Mouse (Mus musculus): ENCODE measurements around the gene Ngef.
"Not testable (repeated sequence)": the region's sequence is repeated elsewhere in the genome, so short reads cannot be mapped to it uniquely, and the experiment has no call there.

Gene Ngef

GRCm38 (mm10) chr1:87475076-87475895 lies 98.4 kb downstream of the Ngef start:
- no peak for DNase-seq (ENCODE audit: low read depth, low spot score)

- no peak for DNase-seq (ENCODE audit: low read depth, low spot score)
Observed at GRCm38 (mm10) chr1:87472576-87472975, 101.1 kb downstream of the Ngef start.

DNA sequence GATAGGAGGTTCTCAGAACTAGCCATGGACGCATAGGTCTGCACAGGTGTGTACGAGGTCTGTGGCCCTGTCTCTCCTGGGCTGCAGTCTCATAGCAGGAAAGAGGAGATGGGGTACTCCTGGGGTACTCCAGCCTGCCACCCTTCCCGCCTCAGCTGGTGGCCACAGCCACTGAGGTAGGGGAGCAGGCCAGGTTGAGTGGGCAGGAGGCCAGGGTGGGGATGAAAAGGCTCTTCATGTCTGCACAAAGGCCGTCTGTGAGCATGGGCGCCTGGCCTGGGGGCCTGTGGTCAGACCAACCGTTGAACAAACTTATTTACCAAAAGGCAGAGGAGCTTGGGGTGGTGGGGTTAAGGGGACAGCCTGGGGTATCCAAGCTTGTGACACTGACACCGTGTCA lies 101.8 kb downstream of the Ngef start:
- DNase-seq (ENCODE audit: low read depth, low spot score) = no peak

DNA sequence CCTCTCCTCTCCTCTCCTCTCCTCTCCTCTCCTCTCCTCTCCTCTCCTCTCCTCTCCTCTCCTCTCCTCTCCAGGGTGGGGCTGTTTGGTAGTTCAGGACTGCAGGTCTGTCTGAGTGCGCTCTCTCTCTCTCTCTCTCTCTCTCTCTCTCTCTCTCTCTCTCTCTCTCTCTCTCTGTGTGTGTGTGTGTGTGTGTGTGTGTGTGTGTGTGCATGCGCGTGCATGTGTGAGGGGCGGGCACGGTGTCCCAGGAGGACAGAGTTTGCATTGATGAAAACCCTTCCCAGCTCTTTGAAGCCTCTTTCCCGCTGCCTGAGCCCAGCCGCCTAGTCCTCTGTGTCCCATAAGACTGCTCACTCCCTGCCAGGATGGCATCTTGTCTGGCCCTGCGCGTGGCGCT lies 103.7 kb downstream of the Ngef start, which contains the start of gene Snorc:
Snorc (plus strand) TSS at position 301 of the 400 bp plus-strand sequence.
- not testable (repeated sequence) for DNase-seq (ENCODE audit: low read depth, low spot score)

DNA sequence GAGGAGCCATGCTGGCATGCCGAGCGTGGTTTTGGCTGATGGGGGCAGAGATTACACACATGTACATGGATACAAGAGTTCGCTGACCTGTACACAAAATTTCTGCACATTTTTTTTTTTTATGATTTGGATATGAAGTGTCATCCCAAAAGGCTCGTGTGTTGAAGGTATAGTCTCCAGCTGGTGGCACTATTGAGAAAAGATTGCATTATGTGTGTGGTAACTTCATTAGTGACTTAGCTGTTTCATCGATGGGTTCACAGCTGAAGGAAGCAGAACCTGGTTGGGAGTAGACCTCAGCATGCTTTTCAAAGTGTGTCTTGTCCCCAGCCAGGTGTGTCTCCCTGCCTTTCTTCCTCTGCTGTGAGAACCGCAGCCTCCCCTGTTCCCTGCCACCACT lies 105.3 kb downstream of the Ngef start:
- no peak for DNase-seq (ENCODE audit: low read depth, low spot score)

GRCm38 (mm10) chr1:87467469-87467868 lies 106.2 kb downstream of the Ngef start:
- no peak for DNase-seq (ENCODE audit: low read depth, low spot score)

GRCm38 (mm10) chr1:87459856-87460255 lies 113.8 kb downstream of the Ngef start:
- not testable (repeated sequence) for DNase-seq (ENCODE audit: low read depth, low spot score)

DNA sequence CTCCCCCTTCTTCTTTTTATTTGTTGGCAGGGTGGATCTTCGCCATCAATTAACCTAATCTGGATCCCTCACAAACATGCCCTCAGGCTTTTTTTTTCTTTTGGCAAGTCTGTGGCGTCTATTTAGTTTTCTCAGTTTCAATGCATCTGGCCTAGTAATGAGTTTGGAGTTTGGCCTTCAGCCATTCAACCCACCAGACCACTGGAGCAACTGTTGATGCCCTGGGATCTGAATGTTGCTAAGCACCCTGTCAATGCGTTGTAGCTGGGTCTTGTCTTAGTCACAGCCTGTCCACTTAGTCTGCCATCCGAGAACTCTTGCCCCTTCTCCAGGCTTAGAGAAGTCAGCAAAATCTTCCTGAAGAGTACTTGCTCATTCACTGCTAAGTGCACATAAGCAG lies 115.6 kb downstream of the Ngef start:
- DNase-seq (ENCODE audit: low read depth, low spot score) = no peak

DNA sequence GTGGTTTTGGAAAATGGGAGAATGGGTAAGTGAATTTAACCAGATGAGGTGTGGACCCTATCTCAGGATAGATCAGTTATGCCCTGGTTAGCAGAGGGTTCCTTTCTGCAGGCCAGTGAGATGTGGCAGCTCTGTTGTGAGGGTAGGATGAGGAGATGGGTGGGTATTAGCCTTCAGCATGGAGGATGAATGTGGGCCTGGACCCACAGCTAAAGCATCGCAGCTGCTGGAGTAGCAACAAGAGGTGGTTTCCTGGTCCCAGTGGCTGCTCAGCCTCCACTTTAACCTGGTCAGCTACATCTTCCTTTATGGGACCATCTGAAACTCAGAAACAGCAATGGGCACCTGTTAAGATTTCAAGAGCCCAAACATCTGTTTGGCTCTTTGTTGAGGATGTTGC lies 117.2 kb downstream of the Ngef start:
- DNase-seq (ENCODE audit: low read depth, low spot score) = no peak

- DNase-seq (ENCODE audit: low read depth, low spot score) = no peak
Observed at GRCm38 (mm10) chr1:87449432-87449831, 124.2 kb downstream of the Ngef start.

GRCm38 (mm10) chr1:87447183-87448104 lies 126.2 kb downstream of the Ngef start:
- DNase-seq (ENCODE audit: low read depth, low spot score) = peak; percentile 49

- no peak for DNase-seq (ENCODE audit: low read depth, low spot score)
Observed at GRCm38 (mm10) chr1:87436583-87436982, 137.1 kb downstream of the Ngef start.

- DNase-seq (ENCODE audit: low read depth, low spot score) = no peak
Observed at GRCm38 (mm10) chr1:87435125-87435524, 138.5 kb downstream of the Ngef start.
